Mouse (Mus musculus): ENCODE results near the gene Bpifb5.
A peak's percentile ranks its signal among the peaks of the same experiment; 100 is the strongest.
"Not testable (repeated sequence)": the region's sequence is repeated elsewhere in the genome, so short reads cannot be mapped to it uniquely, and the experiment has no call there.

The Bpifb5 gene

GRCm38 (mm10) chr2:154223265-154223916 lies at the start of gene Bpifb5:
Gene Bpifb5, plus strand, starts transcription at chr2:154223742.
- DNase-seq, result peak; percentile 82 to 88

DNA sequence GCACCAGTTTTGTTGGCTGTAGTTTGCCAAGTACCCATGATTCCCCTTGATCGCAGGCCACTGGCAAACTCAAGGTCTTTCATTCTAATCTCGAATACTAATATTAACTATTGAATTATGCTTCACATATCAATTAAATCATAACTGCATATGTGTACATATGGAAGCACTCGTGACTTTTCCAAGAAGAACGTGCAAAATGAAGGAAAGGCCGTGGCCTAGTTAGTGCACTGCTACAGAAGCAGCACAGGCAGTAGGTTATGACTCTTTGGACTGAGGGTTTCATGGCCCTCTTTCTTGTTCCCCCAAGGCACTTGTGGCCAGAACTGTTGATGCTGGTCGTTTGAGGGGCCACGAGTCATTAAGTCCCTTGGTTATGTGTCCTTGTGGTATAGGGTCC lies 41.6 kb upstream of the Bpifb5 start:
- DNase-seq, result not testable (repeated sequence)

DNA sequence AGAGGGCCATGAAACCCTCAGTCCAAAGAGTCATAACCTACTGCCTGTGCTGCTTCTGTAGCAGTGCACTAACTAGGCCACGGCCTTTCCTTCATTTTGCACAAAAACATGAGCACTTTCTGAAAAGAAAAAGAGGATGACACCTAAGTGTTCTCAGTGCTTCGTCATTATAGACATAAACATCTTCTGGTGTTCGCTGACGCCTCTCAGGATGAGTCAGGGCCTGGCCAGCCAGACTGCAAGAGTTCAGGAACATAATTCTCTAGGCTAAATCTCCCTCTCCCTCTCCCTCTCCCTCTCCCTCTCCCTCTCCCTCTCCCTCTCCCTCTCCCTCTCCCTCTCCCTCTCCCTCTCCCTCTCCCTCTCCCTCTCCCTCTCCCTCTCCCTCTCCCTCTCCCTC lies 40.5 kb upstream of the Bpifb5 start:
- DNase-seq, result not testable (repeated sequence)

DNA sequence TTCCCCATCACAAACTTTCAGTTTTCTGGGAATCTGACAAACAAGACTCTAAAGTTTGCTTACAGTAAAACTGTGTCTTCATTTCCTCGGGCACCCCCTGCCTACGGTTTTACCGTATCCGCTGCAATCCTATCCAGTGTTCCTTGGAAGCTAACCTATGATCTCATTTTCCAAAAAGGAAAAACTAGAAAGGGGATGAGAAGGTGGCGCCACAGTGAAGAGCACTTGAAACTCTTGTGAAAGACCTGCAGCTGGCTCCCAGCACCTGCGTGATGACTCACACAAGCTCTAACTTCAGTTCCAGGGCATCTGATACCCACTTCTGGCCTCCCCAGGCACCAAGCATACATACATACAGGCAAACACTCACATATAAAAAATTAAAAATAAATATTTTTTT lies 38.2 kb upstream of the Bpifb5 start:
- no peak for DNase-seq

DNA sequence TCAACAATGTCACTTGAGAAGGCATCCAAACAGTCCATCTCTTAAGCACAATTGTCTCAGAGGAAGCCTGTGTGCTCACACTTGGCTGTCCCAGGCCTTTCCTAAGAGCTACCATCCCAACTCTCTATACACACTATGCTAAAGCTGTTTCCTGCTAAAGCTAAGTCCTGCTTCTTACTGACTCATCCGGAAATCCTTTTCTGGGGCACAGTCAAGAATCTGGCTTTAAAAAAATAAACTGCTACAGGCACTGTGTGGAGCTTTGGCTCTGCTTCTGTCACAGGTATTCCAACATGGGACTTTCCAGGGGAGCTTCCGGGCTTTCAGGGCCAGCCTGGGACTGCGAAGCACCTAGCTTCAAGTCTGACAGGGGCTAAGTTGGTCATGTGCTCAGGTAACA lies 37.8 kb upstream of the Bpifb5 start:
- no peak for DNase-seq

DNA sequence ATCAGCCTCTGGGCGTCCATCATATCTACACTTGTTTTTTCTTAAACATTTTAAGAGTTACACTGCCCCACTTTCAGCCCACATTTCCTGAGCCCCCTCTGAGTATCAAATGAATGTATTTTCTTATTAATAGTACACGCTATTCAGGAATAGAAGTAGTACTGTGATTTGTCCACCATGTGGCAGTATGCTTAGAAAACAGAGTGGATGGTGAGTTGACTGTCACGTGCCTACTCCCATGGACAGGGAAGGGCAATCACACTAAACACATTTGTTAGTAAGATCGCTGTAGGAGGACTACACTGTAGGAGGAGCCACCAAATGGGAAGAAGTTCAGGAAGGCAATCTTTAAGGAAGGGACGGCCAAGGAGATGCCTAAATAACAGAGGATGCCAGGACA lies 36.1 kb upstream of the Bpifb5 start:
- peak; percentile 18 to 44 for DNase-seq

DNA sequence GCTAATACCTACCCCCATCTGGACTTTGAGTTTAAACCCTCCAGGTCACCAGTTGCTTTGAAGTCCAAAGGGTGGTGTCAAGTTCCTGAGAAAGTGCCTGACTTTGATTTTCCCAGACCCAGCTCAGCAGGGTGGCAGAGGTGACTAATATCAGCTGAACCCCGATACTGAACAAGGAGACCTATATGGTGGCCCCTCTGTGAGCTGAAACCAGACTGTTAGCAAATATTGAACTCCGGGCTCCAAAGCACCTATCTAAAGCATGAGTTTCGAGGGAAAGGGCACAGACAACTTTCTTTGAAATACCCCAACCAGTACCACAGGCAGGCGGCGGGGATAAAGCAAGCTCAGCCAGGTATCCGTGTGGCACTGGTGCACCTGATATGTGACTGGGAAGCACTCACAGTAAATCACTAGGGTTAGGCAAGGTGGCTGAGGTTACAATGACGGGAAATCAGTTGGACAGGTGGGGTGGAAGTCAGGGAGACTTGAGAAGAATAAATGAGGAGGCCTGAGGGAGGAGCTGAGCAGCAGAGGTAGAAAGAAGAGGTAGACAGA lies 33.6 kb upstream of the Bpifb5 start:
- no peak for DNase-seq

DNA sequence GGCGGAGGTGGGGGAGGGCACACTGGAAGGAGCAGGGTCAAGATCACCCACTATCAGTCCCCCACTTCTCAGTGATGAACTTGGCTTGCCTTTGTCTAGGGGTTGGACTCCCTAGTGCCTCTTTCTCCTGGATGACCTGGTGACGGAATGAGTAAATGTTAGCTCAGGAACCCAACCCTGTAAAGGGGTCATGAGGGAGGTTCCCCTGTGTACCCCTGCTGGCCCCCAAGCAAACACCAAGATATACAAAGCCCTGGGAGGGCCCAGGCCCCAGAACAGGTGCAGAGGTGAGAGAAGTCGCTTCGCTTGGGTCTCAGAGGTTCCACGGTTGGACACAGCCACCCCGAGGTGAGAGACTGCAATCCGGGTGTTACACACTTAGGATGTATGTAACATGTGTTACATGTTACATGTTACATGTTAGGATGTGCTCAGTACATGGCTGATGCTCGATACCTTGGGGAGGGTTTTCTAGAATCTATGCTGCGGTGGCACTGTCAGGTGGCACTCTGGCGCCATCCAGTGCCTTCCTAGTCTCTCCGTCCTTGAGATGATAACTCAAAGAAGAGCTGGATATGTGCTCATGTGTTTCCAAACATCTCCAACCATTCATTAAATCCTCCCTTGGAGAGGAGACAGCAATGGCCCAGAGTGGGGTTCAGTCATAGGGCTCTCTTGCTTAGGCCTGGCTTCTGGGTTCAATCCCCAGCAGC lies 32.8 kb upstream of the Bpifb5 start, which contains the start of gene Bpifb1:
Gene Bpifb1, plus strand, starts transcription at position 273 of the 713 bp plus-strand sequence.
- DNase-seq, result peak; percentile 29 to 34

GRCm38 (mm10) chr2:154192141-154192540 lies 31.4 kb upstream of the Bpifb5 start:
- DNase-seq, result no peak

DNA sequence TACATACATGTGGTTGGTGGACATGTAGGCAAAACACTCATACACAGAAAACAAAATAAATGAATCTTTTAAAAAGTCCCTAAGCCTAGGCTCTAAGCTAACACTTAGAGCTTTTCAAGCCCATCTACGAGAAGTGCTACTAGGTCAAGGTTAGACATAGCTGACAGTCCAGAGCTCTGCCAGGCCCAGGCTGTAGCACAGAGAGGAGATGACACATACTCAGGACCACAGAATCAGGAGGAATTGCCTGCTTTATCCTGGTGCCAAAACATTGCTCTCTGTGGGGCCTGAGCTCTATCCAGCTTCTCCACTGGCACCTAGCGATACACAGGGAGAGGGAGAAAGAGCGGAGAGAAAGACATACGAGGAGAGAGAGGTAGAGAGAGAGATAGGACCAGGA lies 30.5 kb upstream of the Bpifb5 start:
- DNase-seq, result no peak

GRCm38 (mm10) chr2:154193994-154194504 lies 29.5 kb upstream of the Bpifb5 start:
- no peak for DNase-seq

DNA sequence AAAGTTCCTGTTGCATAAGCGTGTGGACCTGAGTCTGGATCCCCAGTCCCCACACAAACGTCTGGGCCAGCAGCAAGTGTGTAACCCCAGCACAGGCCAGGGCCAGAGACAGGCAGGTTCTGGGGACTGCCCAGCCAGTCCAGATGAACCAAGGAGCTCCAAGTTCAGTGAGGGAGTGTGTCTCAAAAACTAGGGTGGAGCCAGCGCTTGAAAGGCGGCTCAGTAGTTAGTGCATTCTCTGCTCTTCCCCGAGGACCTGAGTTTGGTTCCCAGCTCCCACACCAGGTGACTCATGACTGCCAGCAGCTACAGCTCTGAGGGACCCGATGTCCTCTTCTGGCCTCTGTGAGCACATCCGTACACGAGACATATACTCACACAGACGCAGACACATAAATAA lies 26.5 kb upstream of the Bpifb5 start:
- DNase-seq, result no peak

GRCm38 (mm10) chr2:154204630-154205029 lies 18.9 kb upstream of the Bpifb5 start:
- DNase-seq, result no peak

- DNase-seq, result peak; percentile 54 to 73
These were observed 16.6 kb upstream of the Bpifb5 start for GRCm38 (mm10) chr2:154206908-154207307.

DNA sequence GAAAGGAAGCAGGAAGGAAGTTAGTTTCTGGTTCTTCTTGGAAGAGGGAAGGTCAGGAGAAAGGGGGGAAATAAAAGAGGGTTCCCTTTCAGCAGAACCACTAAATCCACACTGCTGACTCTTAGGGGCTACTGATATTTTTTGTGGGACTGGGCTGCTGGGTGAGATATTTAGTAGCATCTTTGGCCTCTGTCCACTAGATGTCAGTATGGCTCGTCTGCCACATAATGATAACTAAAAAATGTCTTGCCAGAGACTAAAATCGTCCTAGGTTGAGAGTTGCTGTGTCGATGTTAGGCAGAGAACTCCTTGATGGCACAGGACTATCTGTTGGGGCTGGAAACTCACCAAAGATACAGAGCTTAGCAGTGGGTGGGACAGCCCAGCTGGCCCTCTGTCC lies 14.4 kb upstream of the Bpifb5 start:
- peak; percentile 54 to 69 for DNase-seq

DNA sequence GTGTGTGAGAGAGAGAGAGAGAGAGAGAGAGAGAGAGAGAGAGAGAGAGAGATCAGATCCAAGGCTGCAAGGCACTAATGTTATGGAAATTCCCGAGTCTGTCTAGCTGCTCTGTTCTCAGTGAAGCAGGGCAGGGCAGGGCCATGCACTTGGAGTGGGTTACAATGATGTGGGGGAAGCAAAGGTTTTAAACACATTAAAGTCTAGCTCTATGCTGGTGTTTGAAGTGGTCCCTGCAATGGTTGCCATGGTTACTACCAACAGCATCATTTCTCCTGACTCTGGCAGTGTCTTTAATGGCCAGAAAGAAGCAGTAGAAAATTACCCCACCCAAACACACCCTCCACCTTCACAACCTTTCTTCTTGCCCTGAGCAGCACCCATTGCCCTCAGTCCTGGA lies 12.4 kb upstream of the Bpifb5 start:
- no peak for DNase-seq

- DNase-seq, result no peak
These were observed 11.7 kb upstream of the Bpifb5 start for GRCm38 (mm10) chr2:154211881-154212280.

- peak; percentile 93 to 95 for DNase-seq
These were observed 8.4 kb upstream of the Bpifb5 start for GRCm38 (mm10) chr2:154215191-154215590.

GRCm38 (mm10) chr2:154219950-154220349 lies 3.6 kb upstream of the Bpifb5 start:
- DNase-seq, result peak in 1 of 2 experiments; percentile 11

- peak in 1 of 2 experiments; percentile 42 for DNase-seq
These were observed 353 bp downstream of the Bpifb5 start for GRCm38 (mm10) chr2:154223917-154224273.

GRCm38 (mm10) chr2:154226991-154227390 lies 3.4 kb downstream of the Bpifb5 start:
- peak; percentile 74 to 79 for DNase-seq

DNA sequence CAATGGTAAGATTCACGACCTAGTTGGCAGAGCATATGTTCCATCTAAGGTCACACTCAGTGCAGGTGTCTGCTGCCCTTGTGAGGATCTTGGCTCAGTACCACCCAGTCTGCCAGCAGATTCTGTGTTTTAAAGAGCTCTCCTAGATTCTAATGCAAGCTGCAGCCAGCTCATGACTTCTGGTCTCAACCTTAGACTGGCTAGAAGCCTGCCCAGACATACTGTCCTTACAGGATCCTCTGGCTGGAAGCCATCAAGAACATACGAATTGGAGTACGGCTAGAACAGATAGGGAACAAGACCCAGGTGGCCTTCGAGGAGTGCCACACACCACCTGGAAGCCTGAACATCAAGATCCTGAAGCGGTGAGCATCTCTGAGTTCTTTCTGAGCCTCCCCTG lies 4.3 kb downstream of the Bpifb5 start:
- peak; percentile 72 to 79 for DNase-seq

- peak; percentile 87 to 89 for DNase-seq
These were observed 9.9 kb downstream of the Bpifb5 start for GRCm38 (mm10) chr2:154233426-154233825.

DNA sequence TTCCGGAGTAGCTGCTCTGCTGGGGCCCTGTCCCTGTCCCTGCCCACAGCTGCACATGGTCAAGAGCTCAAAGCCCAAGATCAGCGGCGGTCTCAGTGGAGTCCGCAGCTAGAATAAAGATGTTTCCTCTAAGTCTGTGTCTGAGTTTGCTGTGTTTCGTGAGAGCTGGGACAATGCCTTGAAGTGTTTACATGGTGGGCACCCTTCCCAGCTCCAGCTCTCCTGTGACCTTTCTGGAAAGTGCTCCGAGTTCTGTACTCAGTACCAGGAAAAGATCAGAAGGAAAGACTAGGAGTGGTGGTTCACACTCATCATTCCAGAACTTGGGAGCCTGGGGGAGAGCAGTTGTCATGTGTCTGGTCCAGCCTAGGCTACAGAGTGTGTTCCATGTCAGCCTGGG lies 17.2 kb downstream of the Bpifb5 start:
- no peak for DNase-seq

Measured in cerebellum, postnatal 10 days (tissue).